Mouse (Mus musculus) hindbrain, embryonic 16.5 days (tissue): ENCODE data around the gene Gm16434. TPM values are rescaled to one million over a fixed set of nuclear protein-coding genes. Genes with fewer than 3 reads are reported as not detected.
"Not testable (repeated sequence)": the region's sequence is repeated elsewhere in the genome, so short reads cannot be mapped to it uniquely, and the experiment has no call there.

ENCODE experiments used
- ATAC-seq: fragments of 200-750 bp; cut with Nextera tagmentation; 2 replicates; pipeline ENCODE4 v1.8.0; 2017; ENCODE audit warnings: moderate TSS enrichment, moderate library complexity
- H3K27ac ChIP-seq: fragments of 300-500 bp; sonication (generic); 2 replicates; pipeline ENCODE4 v1.5.1; 2014; ENCODE audit warnings: low read depth, mild to moderate bottlenecking, control low read depth, low read length, moderate library complexity
- H3K27me3 ChIP-seq: fragments of 300-500 bp; sonication (generic); replicated peaks from 2 replicates; pipeline ENCODE4 v1.6.1; 2014; ENCODE audit warnings: low read length; ENCODE audit not compliant: control insufficient read depth, insufficient read depth
- H3K36me3 ChIP-seq: fragments of 300-500 bp; sonication (generic); 2 replicates; pipeline ENCODE4 v1.6.1; 2014; ENCODE audit warnings: mild to moderate bottlenecking, low read length, moderate library complexity, mixed read lengths; ENCODE audit not compliant: control insufficient read depth, insufficient read depth
- H3K4me1 ChIP-seq: fragments of 300-500 bp; sonication (generic); 2 replicates; pipeline ENCODE4 v1.6.1; 2014; ENCODE audit warnings: low read depth, low read length; ENCODE audit not compliant: control insufficient read depth, insufficient read depth
- H3K4me2 ChIP-seq: fragments of 300-500 bp; sonication (generic); 2 replicates; pipeline ENCODE4 v1.6.1; 2014; ENCODE audit warnings: mild to moderate bottlenecking, low read length, control low read depth, moderate library complexity
- H3K4me3 ChIP-seq: fragments of 300-500 bp; sonication (generic); 2 replicates; pipeline ENCODE4 v1.5.1; 2014; ENCODE audit warnings: mild to moderate bottlenecking, low read length, control low read depth, moderate library complexity
- H3K9ac ChIP-seq: fragments of 300-500 bp; sonication (generic); 2 replicates; pipeline ENCODE4 v1.6.1; 2014; ENCODE audit warnings: low read depth, mild to moderate bottlenecking, control low read depth, low read length, moderate library complexity
- H3K9me3 ChIP-seq: fragments of 300-500 bp; sonication (generic); 2 replicates; pipeline ENCODE4 v1.6.1; 2014; ENCODE audit warnings: mild to moderate bottlenecking, low read length, moderate library complexity; ENCODE audit not compliant: control insufficient read depth
- WGBS: fragments of 180-500 bp; shearing (Covaris S2); extraction: QIAGEN DNeasy Blood & Tissue Kit; methylation state at CpG from one replicate; pipeline ENCODE4 v1.1.7; 2014; 5-methylcytosine and 5-hydroxymethylcytosine counted together
- polyA plus RNA-seq: library from polyadenylated mRNA; unstranded; fragments of >200 nt; fragmentation: Nextera tagmentation; extraction: Ambion mirVana; gene quantifications from 2 replicates; pipeline ENCODE4 v1.2.1, GENCODE M21; 2015

The Gm16434 gene
- polyA plus RNA-seq = not detected in 2 replicates

- not testable (repeated sequence) for H3K4me3 ChIP-seq, H3K4me1 ChIP-seq, H3K27me3 ChIP-seq, H3K9me3 ChIP-seq, H3K4me2 ChIP-seq, ATAC-seq, H3K36me3 ChIP-seq, H3K27ac ChIP-seq, H3K9ac ChIP-seq
- WGBS = no CpG with 5 or more reads among the region's 2 CpGs
These were observed at the start of gene Gm16434 for GRCm38 (mm10) chr14:7194440-7194839. TSS of gene Gm16434 (minus strand) at chr14:7194540.

- H3K4me3 ChIP-seq, ATAC-seq: not testable (repeated sequence)
- WGBS = 0% methylated on average over 4 of the region's 10 CpGs
These were observed 49.2 kb upstream of the Gm16434 start for GRCm38 (mm10) chr14:7243498-7243897.

GRCm38 (mm10) chr14:7200070-7200469, 5.7 kb upstream of the Gm16434 start:
- H3K4me3 ChIP-seq, H3K4me2 ChIP-seq, H3K4me1 ChIP-seq, ATAC-seq, H3K9ac ChIP-seq, H3K27me3 ChIP-seq, H3K9me3 ChIP-seq, H3K27ac ChIP-seq, H3K36me3 ChIP-seq: not testable (repeated sequence)
- 100% methylated on average over 2 of the region's 3 CpGs for WGBS

More at GRCm38 (mm10) chr14:7243498-7243897, 49.2 kb upstream of the Gm16434 start:
- H3K27ac ChIP-seq, H3K4me2 ChIP-seq, H3K4me1 ChIP-seq, H3K27me3 ChIP-seq, H3K36me3 ChIP-seq, H3K9ac ChIP-seq, H3K9me3 ChIP-seq: not testable (repeated sequence)

GRCm38 (mm10) chr14:7174483-7174971, 19.8 kb downstream of the Gm16434 start, which contains the start of gene Gm3512:
TSS of gene Gm3512 (minus strand) at chr14:7174533.
- not testable (repeated sequence) for H3K27me3 ChIP-seq, H3K4me2 ChIP-seq, H3K36me3 ChIP-seq, H3K9ac ChIP-seq, H3K9me3 ChIP-seq, H3K4me1 ChIP-seq, H3K27ac ChIP-seq, H3K4me3 ChIP-seq
- no CpG with 5 or more reads among the region's 37 CpGs for WGBS
- ATAC-seq = 0 out of 2 replicates have a peak, but pooled peaks have one; percentile 63

Other genes with a start within 250 kb of the Gm16434 start
- not detected in 2 replicates for gene Gm6356, start 220.7 kb downstream of the Gm16434 start, polyA plus RNA-seq
- 4.1 and 4.5 TPM in 2 replicates for gene Gm10406, start 167.1 kb downstream of the Gm16434 start, polyA plus RNA-seq
- not detected in 2 replicates for gene Gm3685, start 149.6 kb downstream of the Gm16434 start, polyA plus RNA-seq
- 7.3 and 8.4 TPM in 2 replicates for gene Gm3696, start 93.9 kb downstream of the Gm16434 start, polyA plus RNA-seq
- not detected in 2 replicates for gene Gm6676, start 69.1 kb downstream of the Gm16434 start, polyA plus RNA-seq
- gene Gm3512, start 20.0 kb downstream of the Gm16434 start, polyA plus RNA-seq = 11.3 and 11.4 TPM in 2 replicates
- not detected in 2 replicates for gene Gm3727, start 70.2 kb upstream of the Gm16434 start, polyA plus RNA-seq
- 6.6 and 7.6 TPM in 2 replicates for gene Gm3739, start 120.5 kb upstream of the Gm16434 start, polyA plus RNA-seq
- gene Gm5797, start 137.9 kb upstream of the Gm16434 start, polyA plus RNA-seq = not detected in 2 replicates
- gene Gm8374, start 170.6 kb upstream of the Gm16434 start, polyA plus RNA-seq = not detected in 2 replicates